Mouse (Mus musculus) intestine, postnatal 0 days (tissue): ENCODE measurements at regions not wholly inside any gene's neighbourhood (a gene's known extent, or its start where the extent isn't known, plus 50 kb on each side); places are given as distances from the start of the nearest gene placed in this dataset.

Source experiments
- ATAC-seq: fragments of 200-750 bp; cut with Nextera tagmentation; 2 replicates; pipeline ENCODE4 v1.8.0; 2017; ENCODE audit warnings: mild to moderate bottlenecking, moderate TSS enrichment, moderate library complexity
- H3K27ac ChIP-seq: fragments of 300-500 bp; sonication (generic); 2 replicates; pipeline ENCODE4 v1.5.1; 2014; ENCODE audit warnings: mild to moderate bottlenecking, low read depth, low read length, moderate library complexity
- H3K27me3 ChIP-seq: fragments of 300-500 bp; sonication (generic); replicated peaks from 2 replicates; pipeline ENCODE4 v1.6.1; 2014; ENCODE audit warnings: low read length, mixed read lengths; ENCODE audit not compliant: control insufficient read depth, insufficient read depth
- H3K36me3 ChIP-seq: fragments of 300-500 bp; sonication (generic); 2 replicates; pipeline ENCODE4 v1.6.1; 2014; ENCODE audit warnings: mild to moderate bottlenecking, moderate library complexity; ENCODE audit not compliant: control insufficient read depth, insufficient read depth
- H3K4me1 ChIP-seq: fragments of 300-500 bp; sonication (generic); replicated peaks from 2 replicates; pipeline ENCODE4 v1.6.1; 2014; ENCODE audit warnings: antibody characterized with exemption, low read length, mixed read lengths; ENCODE audit not compliant: control insufficient read depth, insufficient read depth
- H3K4me2 ChIP-seq: fragments of 300-500 bp; sonication (generic); replicated peaks from 2 replicates; pipeline ENCODE4 v1.6.1; 2014; ENCODE audit warnings: low read depth, mild to moderate bottlenecking, moderate library complexity
- H3K4me3 ChIP-seq: fragments of 300-500 bp; sonication (generic); 2 replicates; pipeline ENCODE4 v1.5.1; 2014; ENCODE audit warnings: low read depth, low read length
- H3K9ac ChIP-seq: fragments of 300-500 bp; sonication (generic); 2 replicates; pipeline ENCODE4 v1.6.1; 2014; ENCODE audit warnings: mild to moderate bottlenecking, low read depth, low read length
- H3K9me3 ChIP-seq: fragments of 300-500 bp; sonication (generic); 2 replicates; pipeline ENCODE4 v1.6.1; 2016; ENCODE audit warnings: mixed run types; ENCODE audit not compliant: control insufficient read depth
- CTCF ChIP-seq: sonication (generic); IDR thresholded peaks from 2 replicates; pipeline ENCODE4 v1.5.1; 2016; ENCODE audit warnings: low read depth, mild to moderate bottlenecking, control low read depth, antibody characterized with exemption, moderate library complexity
- WGBS: fragments of 180-500 bp; shearing (Covaris S2); extraction: QIAGEN DNeasy Blood & Tissue Kit; methylation state at CpG from one replicate; pipeline ENCODE4 v1.1.7; 2014; 5-methylcytosine and 5-hydroxymethylcytosine counted together

- Histone ChIP-seq H3K27me3 (no peaks in the 10 kb centered on the region), H3K4me3 (no peak overlapping the region), H3K4me2 (no peak overlapping the region), H3K36me3 (no peaks in the 10 kb centered on the region), H3K9me3 (no peaks in the 10 kb centered on the region), H3K4me1 (no peaks in the 10 kb centered on the region), H3K9ac (no peak overlapping the region), H3K27ac (no peak overlapping the region)
- TF ChIP-seq CTCF, result no peak
- 68% methylated on average over 8 of the region's 8 CpGs for WGBS
- ATAC-seq, result no peak
Observed at GRCm38 (mm10) chr7:71043128-71043527, 308.2 kb downstream of the Gm10295 start.

- 86% methylated on average over 3 of the region's 3 CpGs for WGBS
- Histone ChIP-seq H3K27me3 (no peaks in the 10 kb centered on the region), H3K4me2 (no peak overlapping the region), H3K9me3 (no peaks in the 10 kb centered on the region), H3K4me1 (no peaks in the 10 kb centered on the region), H3K9ac (no peak overlapping the region), H3K27ac (no peak overlapping the region), H3K36me3 (no peaks in the 10 kb centered on the region), H3K4me3 (no peak overlapping the region)
- TF ChIP-seq CTCF, result no peak
- no peak for ATAC-seq
Observed at GRCm38 (mm10) chr7:71041388-71041787, 309.9 kb downstream of the Gm10295 start.

- no peak overlapping the region for H3K4me2 ChIP-seq
- TF ChIP-seq CTCF, result no peak
- H3K27me3 ChIP-seq, result no peaks in the 10 kb centered on the region
- H3K9ac ChIP-seq, result no peak overlapping the region
- ATAC-seq, result no peak
- 70% methylated on average over 3 of the region's 3 CpGs for WGBS
- no peaks in the 10 kb centered on the region for H3K4me1 ChIP-seq
- no peak overlapping the region for H3K4me3 ChIP-seq
- no peak overlapping the region for H3K27ac ChIP-seq
- no peaks in the 10 kb centered on the region for H3K9me3 ChIP-seq
- H3K36me3 ChIP-seq, result no peaks in the 10 kb centered on the region
Observed at GRCm38 (mm10) chr7:71040846-71041245, 310.4 kb downstream of the Gm10295 start.

- H3K9me3 ChIP-seq, result no peaks in the 10 kb centered on the region
- H3K9ac ChIP-seq, result no peak overlapping the region
- no peaks in the 10 kb centered on the region for H3K36me3 ChIP-seq
- no peak for ATAC-seq
- 56% methylated on average over 5 of the region's 5 CpGs for WGBS
- no peaks in the 10 kb centered on the region for H3K4me1 ChIP-seq
- no peak overlapping the region for H3K4me2 ChIP-seq
- TF ChIP-seq CTCF, result no peak
- no peaks in the 10 kb centered on the region for H3K27me3 ChIP-seq
- H3K27ac ChIP-seq, result no peak overlapping the region
- no peak overlapping the region for H3K4me3 ChIP-seq
Observed at GRCm38 (mm10) chr7:71038537-71038936, 312.7 kb downstream of the Gm10295 start.

- Histone ChIP-seq H3K36me3 (no peaks in the 10 kb centered on the region), H3K4me3 (no peak overlapping the region), H3K9ac (no peak overlapping the region), H3K4me2 (no peak overlapping the region), H3K9me3 (no peaks in the 10 kb centered on the region), H3K4me1 (no peaks in the 10 kb centered on the region), H3K27ac (no peak overlapping the region), H3K27me3 (no peaks in the 10 kb centered on the region)
- WGBS, result 77% methylated on average over 12 of the region's 12 CpGs
- ATAC-seq, result no peak
- TF ChIP-seq CTCF, result no peak
Observed at GRCm38 (mm10) chr7:71033121-71033520, 318.2 kb downstream of the Gm10295 start.

GRCm38 (mm10) chr7:71023946-71024610 lies 327.2 kb downstream of the Gm10295 start:
- no peak for TF ChIP-seq CTCF
- ATAC-seq, result no peak
- H3K27ac ChIP-seq, result no peak overlapping the region

More at GRCm38 (mm10) chr7:71023946-71024610, 327.2 kb downstream of the Gm10295 start:
- 11% methylated on average over 9 of the region's 9 CpGs for WGBS
- Histone ChIP-seq H3K4me2 (peak overlapping the region; percentile 43; the same call in 1 of the 2 replicates), H3K4me3 (peak overlapping the region; percentile 24), H3K9me3 (no peaks in the 10 kb centered on the region; the same call in 1 of the 2 replicates), H3K4me1 (no peaks in the 10 kb centered on the region), H3K27me3 (no peaks in the 10 kb centered on the region), H3K9ac (no peak overlapping the region), H3K36me3 (no peaks in the 10 kb centered on the region)
